Mouse (Mus musculus) urinary bladder, postnatal 4 days (tissue): Measurements from ENCODE around the gene Rwdd3.

Source experiments
- DNase-seq, 2 experiments: peaks; one replicate each; pipeline ENCODE4 v3.0.0; 2021 to 2022; ENCODE audit warnings: low spot score in 2 of 2

Gene Rwdd3

GRCm38 (mm10) chr3:121171243-121171871 lies at the start of gene Rwdd3:
Gene Rwdd3 (minus strand): TSS chr3:121171695.
- peak; percentile 88 to 89 for DNase-seq

GRCm38 (mm10) chr3:121217011-121217410 lies 45.5 kb upstream of the Rwdd3 start:
- DNase-seq, result no peak

GRCm38 (mm10) chr3:121213501-121213900 lies 42.0 kb upstream of the Rwdd3 start:
- no peak for DNase-seq

- DNase-seq, result no peak
Observed at GRCm38 (mm10) chr3:121212156-121212555, 40.7 kb upstream of the Rwdd3 start.

- no peak for DNase-seq
Observed at GRCm38 (mm10) chr3:121208994-121209393, 37.5 kb upstream of the Rwdd3 start.

- DNase-seq, result no peak
Observed at GRCm38 (mm10) chr3:121206202-121206882, 34.8 kb upstream of the Rwdd3 start.

- DNase-seq, result no peak
Observed at GRCm38 (mm10) chr3:121202638-121203037, 31.1 kb upstream of the Rwdd3 start.

GRCm38 (mm10) chr3:121201012-121201747 lies 29.7 kb upstream of the Rwdd3 start:
- no peak for DNase-seq

GRCm38 (mm10) chr3:121189199-121189598 lies 17.7 kb upstream of the Rwdd3 start:
- DNase-seq, result no peak

GRCm38 (mm10) chr3:121187510-121187909 lies 16.0 kb upstream of the Rwdd3 start:
- no peak for DNase-seq

- no peak for DNase-seq
Observed at GRCm38 (mm10) chr3:121186925-121187324, 15.4 kb upstream of the Rwdd3 start.

- DNase-seq, result no peak
Observed at GRCm38 (mm10) chr3:121185197-121185596, 13.7 kb upstream of the Rwdd3 start.

- no peak for DNase-seq
Observed at GRCm38 (mm10) chr3:121176011-121176410, 4.5 kb upstream of the Rwdd3 start.

GRCm38 (mm10) chr3:121174248-121174945 lies 2.9 kb upstream of the Rwdd3 start:
- no peak for DNase-seq

- no peak for DNase-seq
Observed at GRCm38 (mm10) chr3:121172718-121173117, 1.2 kb upstream of the Rwdd3 start.

- DNase-seq, result no peak
Observed at GRCm38 (mm10) chr3:121171872-121172265, 374 bp upstream of the Rwdd3 start.

GRCm38 (mm10) chr3:121170631-121171030 lies 864 bp downstream of the Rwdd3 start:
- DNase-seq, result no peak

GRCm38 (mm10) chr3:121169092-121169942 lies 2.2 kb downstream of the Rwdd3 start:
- no peak for DNase-seq

- no peak for DNase-seq
Observed at GRCm38 (mm10) chr3:121168581-121168980, 2.9 kb downstream of the Rwdd3 start.

GRCm38 (mm10) chr3:121163271-121163819 lies 8.2 kb downstream of the Rwdd3 start:
- peak; percentile 23 to 76 for DNase-seq

GRCm38 (mm10) chr3:121161661-121162060 lies 9.8 kb downstream of the Rwdd3 start:
- no peak for DNase-seq
